Mouse (Mus musculus): ENCODE data around the gene 9530068E07Rik. TPM values are rescaled to one million over a fixed set of nuclear protein-coding genes. Genes with fewer than 3 reads are reported as not detected.
"Not testable (repeated sequence)": the region's sequence is repeated elsewhere in the genome, so short reads cannot be mapped to it uniquely, and the experiment has no call there.

9530068E07Rik gene
- polyA plus RNA-seq (2016; fragmentation: Nextera tagmentation; extraction: Ambion mirVana): 165 and 169 TPM in 2 replicates

GRCm38 (mm10) chr11:52395940-52396596, at the start of gene 9530068E07Rik:
TSS of gene 9530068E07Rik (plus strand) at chr11:52396428.
- Histone ChIP-seq H3K27ac (replicated peaks) (peak within 1 kb of the TSS; percentile 98), H3K4me1 (peaks cover 11% of the 10 kb centered on the region), H3K27me3 (replicated peaks; ENCODE audit: low read depth, poor library complexity, severe bottlenecking) (no peaks in the 10 kb centered on the region), H3K9me3 (no peaks in the 10 kb centered on the region), H3K36me3 (replicated peaks) (peaks cover 29% of the 10 kb centered on the region), H3K4me3 (peak within 1 kb of the TSS; percentile 98)
- WGBS: 1% methylated on average over 38 of the region's 38 CpGs
- peak; percentile 93 for DNase-seq (ENCODE audit: low spot score)

GRCm38 (mm10) chr11:52346635-52347005, 49.6 kb upstream of the 9530068E07Rik start:
- WGBS: 3% methylated on average over 12 of the region's 12 CpGs
- Histone ChIP-seq H3K36me3 (replicated peaks) (no peaks in the 10 kb centered on the region), H3K27ac (replicated peaks) (peak overlapping the region; percentile 75), H3K27me3 (replicated peaks; ENCODE audit: low read depth, poor library complexity, severe bottlenecking) (no peaks in the 10 kb centered on the region), H3K9me3 (no peaks in the 10 kb centered on the region), H3K4me1 (peaks cover 27% of the 10 kb centered on the region), H3K4me3 (peak overlapping the region; percentile 48)
- peak; percentile 79 for DNase-seq (ENCODE audit: low spot score)

- H3K9me3 ChIP-seq: no peaks in the 10 kb centered on the region
- peaks cover 30% of the 10 kb centered on the region for H3K4me1 ChIP-seq
- H3K4me3 ChIP-seq: no peak overlapping the region
- H3K27ac ChIP-seq (replicated peaks): no peak overlapping the region
- 87% methylated on average over 4 of the region's 4 CpGs for WGBS
- DNase-seq (ENCODE audit: low spot score): no peak
- no peaks in the 10 kb centered on the region for H3K27me3 ChIP-seq (replicated peaks; ENCODE audit: low read depth, poor library complexity, severe bottlenecking)
- no peaks in the 10 kb centered on the region for H3K36me3 ChIP-seq (replicated peaks)
Measured at GRCm38 (mm10) chr11:52348156-52348555, 48.1 kb upstream of the 9530068E07Rik start.

GRCm38 (mm10) chr11:52348724-52349123, 47.5 kb upstream of the 9530068E07Rik start:
- Histone ChIP-seq H3K27ac (replicated peaks) (no peak overlapping the region), H3K36me3 (replicated peaks) (no peaks in the 10 kb centered on the region), H3K4me1 (peaks cover 30% of the 10 kb centered on the region), H3K27me3 (replicated peaks; ENCODE audit: low read depth, poor library complexity, severe bottlenecking) (no peaks in the 10 kb centered on the region), H3K9me3 (no peaks in the 10 kb centered on the region), H3K4me3 (no peak overlapping the region)
- WGBS: 69% methylated on average over 3 of the region's 3 CpGs
- DNase-seq (ENCODE audit: low spot score): no peak

GRCm38 (mm10) chr11:52350924-52351323, 45.3 kb upstream of the 9530068E07Rik start:
- peak; percentile 71 for DNase-seq (ENCODE audit: low spot score)
- Histone ChIP-seq H3K36me3 (replicated peaks) (no peaks in the 10 kb centered on the region), H3K27me3 (replicated peaks; ENCODE audit: low read depth, poor library complexity, severe bottlenecking) (no peaks in the 10 kb centered on the region), H3K9me3 (no peaks in the 10 kb centered on the region), H3K4me1 (peaks cover 26% of the 10 kb centered on the region), H3K27ac (replicated peaks) (no peak overlapping the region), H3K4me3 (no peak overlapping the region)
- WGBS: under 1% methylated on average over 9 of the region's 9 CpGs

GRCm38 (mm10) chr11:52352271-52352670, 44.0 kb upstream of the 9530068E07Rik start:
- Histone ChIP-seq H3K4me1 (peaks cover 17% of the 10 kb centered on the region), H3K9me3 (no peaks in the 10 kb centered on the region), H3K27ac (replicated peaks) (no peak overlapping the region), H3K36me3 (replicated peaks) (no peaks in the 10 kb centered on the region), H3K27me3 (replicated peaks; ENCODE audit: low read depth, poor library complexity, severe bottlenecking) (no peaks in the 10 kb centered on the region), H3K4me3 (no peak overlapping the region)
- 90% methylated on average over 3 of the region's 3 CpGs for WGBS
- DNase-seq (ENCODE audit: low spot score): no peak

- WGBS: 83% methylated on average over 5 of the region's 5 CpGs
- no peak for DNase-seq (ENCODE audit: low spot score)
- no peak overlapping the region for H3K4me3 ChIP-seq
- H3K4me1 ChIP-seq: peaks cover 24% of the 10 kb centered on the region
- no peaks in the 10 kb centered on the region for H3K9me3 ChIP-seq
- H3K27ac ChIP-seq (replicated peaks): no peak overlapping the region
- H3K27me3 ChIP-seq (replicated peaks; ENCODE audit: low read depth, poor library complexity, severe bottlenecking): no peaks in the 10 kb centered on the region
- H3K36me3 ChIP-seq (replicated peaks): no peaks in the 10 kb centered on the region
Measured at GRCm38 (mm10) chr11:52354644-52355043, 41.6 kb upstream of the 9530068E07Rik start.

- no peak overlapping the region for H3K4me3 ChIP-seq
- H3K9me3 ChIP-seq: no peaks in the 10 kb centered on the region
- WGBS: 82% methylated on average over 1 of the region's 1 CpGs
- H3K27me3 ChIP-seq (replicated peaks; ENCODE audit: low read depth, poor library complexity, severe bottlenecking): no peaks in the 10 kb centered on the region
- H3K36me3 ChIP-seq (replicated peaks): no peaks in the 10 kb centered on the region
- no peak for DNase-seq (ENCODE audit: low spot score)
- H3K27ac ChIP-seq (replicated peaks): no peak overlapping the region
- peaks cover 28% of the 10 kb centered on the region for H3K4me1 ChIP-seq
Measured at GRCm38 (mm10) chr11:52355601-52356000, 40.6 kb upstream of the 9530068E07Rik start.

- H3K27me3 ChIP-seq (replicated peaks; ENCODE audit: low read depth, poor library complexity, severe bottlenecking); DNase-seq (ENCODE audit: low spot score); H3K4me3 ChIP-seq; H3K36me3 ChIP-seq (replicated peaks); H3K9me3 ChIP-seq; H3K27ac ChIP-seq (replicated peaks): not testable (repeated sequence)
- 90% methylated on average over 5 of the region's 5 CpGs for WGBS
- H3K4me1 ChIP-seq: peaks cover 27% of the 10 kb centered on the region
Measured at GRCm38 (mm10) chr11:52357091-52357490, 39.1 kb upstream of the 9530068E07Rik start.

- Histone ChIP-seq H3K27me3 (replicated peaks; ENCODE audit: low read depth, poor library complexity, severe bottlenecking) (no peaks in the 10 kb centered on the region), H3K4me1 (peaks cover 40% of the 10 kb centered on the region), H3K9me3 (no peaks in the 10 kb centered on the region), H3K27ac (replicated peaks) (peak overlapping the region; percentile 71), H3K4me3 (peak overlapping the region; percentile 41), H3K36me3 (replicated peaks) (no peaks in the 10 kb centered on the region)
- WGBS: 45% methylated on average over 4 of the region's 4 CpGs
- DNase-seq (ENCODE audit: low spot score): peak; percentile 46
Measured at GRCm38 (mm10) chr11:52358520-52358919, 37.7 kb upstream of the 9530068E07Rik start.

GRCm38 (mm10) chr11:52359686-52360470, 36.4 kb upstream of the 9530068E07Rik start:
- DNase-seq (ENCODE audit: low spot score): no peak
- Histone ChIP-seq H3K9me3 (no peaks in the 10 kb centered on the region), H3K4me3 (peak overlapping the region; percentile 95), H3K27ac (replicated peaks) (peak overlapping the region; percentile 97), H3K27me3 (replicated peaks; ENCODE audit: low read depth, poor library complexity, severe bottlenecking) (no peaks in the 10 kb centered on the region), H3K4me1 (peaks cover 53% of the 10 kb centered on the region), H3K36me3 (replicated peaks) (peaks cover 3% of the 10 kb centered on the region; the same call in 1 of the 2 replicates)
- WGBS: 16% methylated on average over 22 of the region's 22 CpGs

GRCm38 (mm10) chr11:52360471-52361277, 35.6 kb upstream of the 9530068E07Rik start, which contains the start of gene Vdac1:
TSS of gene Vdac1 (plus strand) at chr11:52360860.
- peak within 1 kb of the TSS; percentile 95 for H3K4me3 ChIP-seq
- WGBS: under 1% methylated on average over 84 of the region's 84 CpGs
- H3K4me1 ChIP-seq: peaks cover 61% of the 10 kb centered on the region
- no peaks in the 10 kb centered on the region for H3K9me3 ChIP-seq
- H3K27ac ChIP-seq (replicated peaks): peak within 1 kb of the TSS; percentile 97
- no peaks in the 10 kb centered on the region for H3K27me3 ChIP-seq (replicated peaks; ENCODE audit: low read depth, poor library complexity, severe bottlenecking)
- peak; percentile 90 for DNase-seq (ENCODE audit: low spot score)
- H3K36me3 ChIP-seq (replicated peaks): peaks cover 3% of the 10 kb centered on the region; the same call in 1 of the 2 replicates

All from embryonic facial prominence, embryonic 10.5 days (tissue).